Mouse (Mus musculus): ENCODE measurements around the gene Zfp612. TPM values are rescaled to one million over a fixed set of nuclear protein-coding genes. Genes with fewer than 3 reads are reported as not detected.

Zfp612 gene
- polyA plus RNA-seq, 1 experiment from 2014 or later = 23.2 TPM

Other genes starting within 250 kb of the Zfp612 start
- gene Phlpp2, start 211.2 kb upstream of the Zfp612 start, polyA plus RNA-seq (2015; fragmentation: Nextera tagmentation; extraction: Ambion mirVana) = 3.6 and 4.0 TPM in 2 replicates
- 2.2 and 2.4 TPM in 2 replicates for gene Marveld3, start 117.5 kb upstream of the Zfp612 start, polyA plus RNA-seq (2015; fragmentation: Nextera tagmentation; extraction: Ambion mirVana)
- gene Tat, start 89.3 kb upstream of the Zfp612 start, polyA plus RNA-seq (2015; fragmentation: Nextera tagmentation; extraction: Ambion mirVana) = not detected in 2 replicates
- gene Chst4, start 40.0 kb upstream of the Zfp612 start, polyA plus RNA-seq (2015; fragmentation: Nextera tagmentation; extraction: Ambion mirVana) = not detected in 2 replicates
- not detected in 2 replicates for gene Gm21964, start 21.5 kb downstream of the Zfp612 start, polyA plus RNA-seq (2015; fragmentation: Nextera tagmentation; extraction: Ambion mirVana)
- gene Gm17720, start 23.0 kb downstream of the Zfp612 start, polyA plus RNA-seq (2015; fragmentation: Nextera tagmentation; extraction: Ambion mirVana) = not detected in 2 replicates
- gene Calb2, start 88.5 kb downstream of the Zfp612 start, polyA plus RNA-seq (2015; fragmentation: Nextera tagmentation; extraction: Ambion mirVana) = 290 and 313 TPM in 2 replicates
- gene Cmtr2, start 135.9 kb downstream of the Zfp612 start, polyA plus RNA-seq (2015; fragmentation: Nextera tagmentation; extraction: Ambion mirVana) = 13.2 and 13.6 TPM in 2 replicates
- 0.25 and 0.45 TPM in 2 replicates for gene Hydin, start 187.2 kb downstream of the Zfp612 start, polyA plus RNA-seq (2015; fragmentation: Nextera tagmentation; extraction: Ambion mirVana)